Mouse (Mus musculus) thymus, adult 18-20 months (tissue): ENCODE results near the gene Rimklb.

Experiments used
- DNase-seq, 2 experiments: peaks; one replicate each; pipeline ENCODE4 v3.0.0; 2022; ENCODE audit warnings: mixed read lengths in 2 of 2

The Rimklb gene

DNA sequence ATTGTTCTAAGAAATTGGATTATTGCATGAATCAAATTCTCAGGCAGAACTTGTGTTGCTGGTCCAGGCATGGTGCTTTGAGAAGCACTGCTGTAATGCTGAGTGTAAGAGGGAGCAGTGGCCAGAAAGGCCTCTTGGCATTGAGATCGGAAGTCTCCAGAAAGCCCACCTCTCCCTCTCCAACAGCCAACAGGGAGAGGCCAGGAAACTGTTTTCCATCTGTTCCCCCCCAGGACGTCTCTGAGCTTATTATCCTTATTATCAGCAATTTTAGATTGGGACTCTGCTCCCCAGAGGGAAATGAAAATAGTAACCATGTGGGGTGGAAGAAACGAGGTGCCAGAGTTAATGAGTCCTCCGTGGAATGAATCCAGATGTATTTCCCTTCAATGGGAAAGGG, 82.2 kb downstream of the Rimklb start:
- DNase-seq: no peak

DNA sequence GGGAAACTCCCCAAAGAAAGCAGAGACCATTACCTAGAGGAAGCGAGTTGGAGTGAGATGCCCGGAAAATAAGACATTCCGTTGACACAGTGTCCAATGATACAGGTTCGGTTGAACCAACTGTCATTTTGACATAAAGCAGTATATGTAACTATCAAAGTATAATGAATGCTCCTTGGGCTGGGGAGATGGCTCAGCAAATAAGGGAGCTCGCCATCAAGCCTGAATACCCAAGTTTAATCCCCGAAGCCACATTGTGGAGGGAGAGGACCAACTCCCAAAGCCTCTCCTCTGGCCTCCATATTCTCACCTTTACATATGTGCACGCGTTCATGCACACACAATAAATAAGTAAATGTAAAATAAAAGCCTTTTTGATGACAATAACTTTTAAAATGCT, 87.3 kb downstream of the Rimklb start:
- no peak for DNase-seq

DNA sequence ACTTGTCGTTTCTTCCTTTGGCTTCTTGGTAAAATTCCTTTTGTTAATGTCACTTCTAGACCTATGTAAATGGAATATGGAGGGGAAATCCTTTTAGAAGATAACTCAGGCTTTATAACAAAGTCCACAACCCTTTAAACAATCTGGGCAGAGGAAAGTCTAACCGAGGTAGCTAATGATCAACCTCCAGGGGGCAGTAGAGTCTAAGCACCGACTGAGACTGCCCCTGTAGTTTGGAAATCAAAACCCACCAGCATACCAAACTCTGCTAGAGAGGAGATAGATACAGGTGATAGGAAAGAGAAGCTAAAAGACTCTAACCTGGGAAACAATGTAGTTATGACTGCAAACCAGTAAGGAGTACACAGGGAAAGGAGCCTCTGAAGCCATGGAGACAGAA, 96.3 kb downstream of the Rimklb start:
- no peak for DNase-seq

DNA sequence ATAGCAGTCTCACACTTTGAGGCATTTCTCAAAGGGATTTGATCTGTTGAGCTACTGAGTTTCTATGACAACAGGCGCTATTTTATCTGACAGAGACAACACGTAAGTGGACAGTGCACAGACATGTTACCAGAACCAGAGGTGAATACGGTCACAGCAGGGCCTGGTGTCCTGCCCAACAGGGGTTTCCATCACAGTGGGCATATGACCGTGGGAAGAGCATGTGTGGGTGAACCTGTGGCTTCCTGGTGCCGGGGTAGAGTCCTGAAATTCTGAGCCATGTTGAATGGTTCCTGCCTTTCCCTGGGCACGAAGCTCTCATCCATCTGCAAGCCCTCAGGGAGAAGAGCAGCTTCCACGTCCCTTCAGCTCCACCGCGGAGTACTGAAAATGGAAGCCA, 98.3 kb downstream of the Rimklb start:
- DNase-seq: no peak
